Mouse (Mus musculus): ENCODE data around the gene Gm45140. TPM values are rescaled to one million over a fixed set of nuclear protein-coding genes. Genes with fewer than 3 reads are reported as not detected.

Gm45140 gene
- polyA plus RNA-seq, 1 experiment from 2014 or later: 3.6 TPM

DNA sequence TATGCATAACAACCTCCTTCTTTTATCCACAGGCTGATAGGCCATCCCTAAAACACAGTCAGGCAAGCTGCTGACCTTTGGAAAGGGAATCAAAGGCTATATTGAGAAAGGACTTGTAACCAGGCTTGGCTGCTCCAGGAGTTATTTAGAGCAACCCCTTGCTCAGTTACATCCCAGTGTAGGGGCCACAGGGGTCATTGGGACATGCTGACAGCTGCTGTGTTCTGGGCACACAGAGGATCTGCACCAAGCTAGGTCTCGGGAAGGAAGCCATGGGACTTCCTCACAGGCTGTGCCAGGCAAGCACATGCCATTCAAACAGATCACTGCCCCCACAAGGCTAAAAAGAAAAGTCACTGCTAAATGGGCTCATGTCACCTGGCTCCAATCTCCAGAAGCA, 37.5 kb upstream of the Gm45140 start:
- no peaks in the 10 kb centered on the region for H3K4me1 ChIP-seq (ENCODE audit: control insufficient read depth, insufficient read depth, low read length)
- no peak overlapping the region for H3K9ac ChIP-seq (ENCODE audit: low read depth, low read length)
- ATAC-seq (ENCODE audit: low read depth): no peak
- H3K9me3 ChIP-seq (ENCODE audit: control insufficient read depth, low read length): no peaks in the 10 kb centered on the region
- peak; percentile 8 for DNase-seq (ENCODE audit: low spot score)
- H3K4me3 ChIP-seq (ENCODE audit: low read depth, low read length): no peak overlapping the region
- no peak overlapping the region for H3K4me2 ChIP-seq (ENCODE audit: low read depth, low read length)
- no peaks in the 10 kb centered on the region for H3K36me3 ChIP-seq (ENCODE audit: control insufficient read depth, insufficient read depth, low read length)
- no peak overlapping the region for H3K27ac ChIP-seq (replicated peaks; ENCODE audit: low read depth, low read length)
- WGBS: 37% methylated on average over 1 of the region's 1 CpGs
- no peaks in the 10 kb centered on the region for H3K27me3 ChIP-seq (replicated peaks; ENCODE audit: control insufficient read depth, insufficient read depth, low read length)

DNA sequence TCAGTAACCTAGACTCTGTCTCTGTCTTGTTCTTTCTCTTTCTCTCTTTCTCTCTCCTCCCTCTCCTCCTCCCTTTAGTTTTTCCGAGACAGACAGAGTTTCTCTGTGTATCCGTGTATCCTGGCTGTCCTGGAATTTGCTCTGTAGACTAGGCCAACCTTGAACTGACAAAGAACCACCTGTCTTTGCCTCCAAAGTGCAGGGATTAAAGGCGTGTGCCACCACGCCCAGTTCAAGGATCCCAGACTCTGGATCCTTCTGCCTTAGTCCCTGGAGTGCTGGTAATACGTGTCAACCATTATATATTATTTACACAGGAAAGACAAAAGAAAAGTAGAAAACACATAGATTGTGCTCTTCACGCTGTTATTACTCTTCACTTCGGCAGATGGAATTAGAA, 35.6 kb upstream of the Gm45140 start:
- Histone ChIP-seq H3K4me1 (ENCODE audit: control insufficient read depth, insufficient read depth, low read length) (no peaks in the 10 kb centered on the region), H3K9me3 (ENCODE audit: control insufficient read depth, low read length) (no peaks in the 10 kb centered on the region), H3K4me2 (ENCODE audit: low read depth, low read length) (no peak overlapping the region), H3K27ac (replicated peaks; ENCODE audit: low read depth, low read length) (no peak overlapping the region), H3K27me3 (replicated peaks; ENCODE audit: control insufficient read depth, insufficient read depth, low read length) (no peaks in the 10 kb centered on the region), H3K36me3 (ENCODE audit: control insufficient read depth, insufficient read depth, low read length) (no peaks in the 10 kb centered on the region), H3K9ac (ENCODE audit: low read depth, low read length) (no peak overlapping the region), H3K4me3 (ENCODE audit: low read depth, low read length) (no peak overlapping the region)
- WGBS: 81% methylated on average over 7 of the region's 7 CpGs
- DNase-seq (ENCODE audit: low spot score) (no peak), ATAC-seq (ENCODE audit: low read depth) (no peak)

DNA sequence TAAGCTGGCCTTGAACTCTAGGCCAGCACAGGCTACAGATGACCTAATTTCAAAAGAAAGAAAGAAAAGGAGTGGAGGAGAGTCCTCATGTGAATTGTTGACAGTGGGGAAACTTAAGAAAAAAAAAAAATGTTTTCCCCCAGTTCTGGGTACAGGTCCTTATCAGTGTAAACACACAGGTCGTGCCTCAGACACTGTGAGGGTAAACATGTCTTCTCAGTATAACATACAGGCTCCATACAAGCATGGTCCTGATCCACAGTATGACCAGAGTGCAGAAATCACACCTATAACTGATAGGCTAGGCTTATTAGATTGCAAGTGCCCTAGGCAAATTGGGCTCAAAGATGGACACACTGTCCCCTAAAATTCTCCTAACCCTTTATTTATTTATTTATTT, 34.8 kb upstream of the Gm45140 start:
- ATAC-seq (ENCODE audit: low read depth) (no peak), DNase-seq (ENCODE audit: low spot score) (no peak)
- no peaks in the 10 kb centered on the region for H3K36me3 ChIP-seq (ENCODE audit: control insufficient read depth, insufficient read depth, low read length)
- no peaks in the 10 kb centered on the region for H3K4me1 ChIP-seq (ENCODE audit: control insufficient read depth, insufficient read depth, low read length)
- no peak overlapping the region for H3K4me2 ChIP-seq (ENCODE audit: low read depth, low read length)
- no peak overlapping the region for H3K4me3 ChIP-seq (ENCODE audit: low read depth, low read length)
- no peak overlapping the region for H3K27ac ChIP-seq (replicated peaks; ENCODE audit: low read depth, low read length)
- H3K9ac ChIP-seq (ENCODE audit: low read depth, low read length): no peak overlapping the region
- H3K9me3 ChIP-seq (ENCODE audit: control insufficient read depth, low read length): no peaks in the 10 kb centered on the region
- 63% methylated on average over 1 of the region's 1 CpGs for WGBS
- no peaks in the 10 kb centered on the region for H3K27me3 ChIP-seq (replicated peaks; ENCODE audit: control insufficient read depth, insufficient read depth, low read length)

DNA sequence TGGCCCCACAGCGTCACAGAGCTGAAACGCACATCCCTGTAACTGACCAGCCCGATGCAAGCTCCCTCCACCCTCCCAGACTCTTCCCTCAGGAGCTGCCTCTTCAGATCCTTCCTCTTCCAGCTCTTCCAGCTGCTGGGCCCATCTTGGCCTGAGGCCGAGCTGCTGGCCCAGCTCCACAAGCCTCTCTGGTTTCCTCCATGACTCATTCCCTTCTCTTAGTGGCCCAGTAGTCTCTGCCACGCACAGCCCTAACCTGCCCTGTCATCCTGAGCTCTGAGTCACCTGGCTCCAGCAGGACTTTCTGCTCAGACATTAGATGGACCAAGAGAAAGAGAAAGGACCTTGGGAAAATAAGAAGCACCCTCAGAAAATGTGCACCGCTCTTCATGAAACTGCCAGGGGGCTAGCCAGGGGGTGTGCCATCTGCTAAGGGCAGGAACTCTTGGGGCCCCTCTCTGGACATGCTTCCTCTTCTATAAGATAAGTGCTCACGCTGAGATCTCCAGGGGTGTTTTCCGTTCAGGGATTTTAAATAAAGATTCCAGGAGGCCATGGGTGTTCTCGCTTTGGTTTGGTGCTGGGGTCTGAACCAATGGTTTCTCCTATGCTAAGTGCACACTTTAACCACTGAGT, 33.4 kb upstream of the Gm45140 start:
- 65% methylated on average over 9 of the region's 9 CpGs for WGBS
- H3K4me2 ChIP-seq (ENCODE audit: low read depth, low read length): no peak overlapping the region
- no peaks in the 10 kb centered on the region for H3K4me1 ChIP-seq (ENCODE audit: control insufficient read depth, insufficient read depth, low read length)
- no peak overlapping the region for H3K27ac ChIP-seq (replicated peaks; ENCODE audit: low read depth, low read length)
- DNase-seq (ENCODE audit: low spot score) (peak; percentile 25), ATAC-seq (ENCODE audit: low read depth) (peak; percentile 62; the same call in 1 of the 2 replicates)
- no peak overlapping the region for H3K9ac ChIP-seq (ENCODE audit: low read depth, low read length)
- H3K4me3 ChIP-seq (ENCODE audit: low read depth, low read length): no peak overlapping the region
- H3K36me3 ChIP-seq (ENCODE audit: control insufficient read depth, insufficient read depth, low read length): no peaks in the 10 kb centered on the region
- no peaks in the 10 kb centered on the region for H3K9me3 ChIP-seq (ENCODE audit: control insufficient read depth, low read length)
- no peaks in the 10 kb centered on the region for H3K27me3 ChIP-seq (replicated peaks; ENCODE audit: control insufficient read depth, insufficient read depth, low read length)

DNA sequence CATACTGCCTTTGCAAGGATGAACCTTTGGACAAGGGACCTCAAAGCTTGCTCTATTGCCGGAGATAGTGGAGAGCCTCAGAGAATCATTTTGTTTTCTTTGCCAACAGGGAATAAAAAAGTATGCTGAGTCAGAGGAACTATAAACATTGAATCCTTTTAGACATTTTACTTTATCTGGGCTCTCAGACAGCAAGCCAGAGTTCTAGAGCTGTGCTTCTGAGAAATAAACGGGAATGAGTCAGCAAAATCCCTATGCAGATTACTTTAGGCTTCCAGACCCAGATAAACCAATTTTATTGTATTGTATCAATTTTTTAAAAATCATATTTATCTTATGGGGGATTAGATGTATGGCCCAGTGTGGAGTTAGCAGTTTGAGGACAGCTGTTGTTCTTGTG, 31.7 kb upstream of the Gm45140 start:
- ATAC-seq (ENCODE audit: low read depth): no peak
- Histone ChIP-seq H3K27ac (replicated peaks; ENCODE audit: low read depth, low read length) (no peak overlapping the region), H3K9ac (ENCODE audit: low read depth, low read length) (no peak overlapping the region), H3K9me3 (ENCODE audit: control insufficient read depth, low read length) (no peaks in the 10 kb centered on the region), H3K4me1 (ENCODE audit: control insufficient read depth, insufficient read depth, low read length) (no peaks in the 10 kb centered on the region), H3K4me2 (ENCODE audit: low read depth, low read length) (no peak overlapping the region), H3K36me3 (ENCODE audit: control insufficient read depth, insufficient read depth, low read length) (no peaks in the 10 kb centered on the region), H3K27me3 (replicated peaks; ENCODE audit: control insufficient read depth, insufficient read depth, low read length) (no peaks in the 10 kb centered on the region), H3K4me3 (ENCODE audit: low read depth, low read length) (no peak overlapping the region)
- 79% methylated on average over 2 of the region's 2 CpGs for WGBS
- DNase-seq (ENCODE audit: low spot score): no peak

DNA sequence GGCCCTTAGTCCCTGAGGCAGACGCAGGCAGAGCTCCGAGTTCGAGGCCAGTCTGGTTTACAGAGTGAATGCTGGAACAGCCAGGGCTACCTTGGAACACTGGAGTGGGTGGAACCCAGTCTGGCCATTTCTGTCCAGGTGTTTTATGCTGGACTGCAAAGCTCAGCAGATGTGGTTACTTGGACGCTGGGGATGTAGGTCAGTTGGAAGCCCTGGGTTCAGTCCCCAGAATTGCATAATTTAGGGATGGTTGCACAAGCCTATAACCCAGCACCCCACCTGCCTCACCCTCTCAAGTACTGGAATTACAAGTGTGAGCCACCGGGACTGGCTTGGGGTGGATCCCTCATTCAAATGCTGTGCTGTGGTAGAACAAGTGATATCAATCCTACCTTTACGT, 30.6 kb upstream of the Gm45140 start:
- H3K27ac ChIP-seq (replicated peaks; ENCODE audit: low read depth, low read length): no peak overlapping the region
- no peak overlapping the region for H3K4me2 ChIP-seq (ENCODE audit: low read depth, low read length)
- no peaks in the 10 kb centered on the region for H3K27me3 ChIP-seq (replicated peaks; ENCODE audit: control insufficient read depth, insufficient read depth, low read length)
- H3K9me3 ChIP-seq (ENCODE audit: control insufficient read depth, low read length): no peaks in the 10 kb centered on the region
- H3K36me3 ChIP-seq (ENCODE audit: control insufficient read depth, insufficient read depth, low read length): no peaks in the 10 kb centered on the region
- no peak overlapping the region for H3K9ac ChIP-seq (ENCODE audit: low read depth, low read length)
- DNase-seq (ENCODE audit: low spot score) (no peak), ATAC-seq (ENCODE audit: low read depth) (no peak)
- H3K4me3 ChIP-seq (ENCODE audit: low read depth, low read length): no peak overlapping the region
- no peaks in the 10 kb centered on the region for H3K4me1 ChIP-seq (ENCODE audit: control insufficient read depth, insufficient read depth, low read length)
- 84% methylated on average over 6 of the region's 6 CpGs for WGBS

- no peak for ATAC-seq (ENCODE audit: low read depth)
- Histone ChIP-seq H3K36me3 (ENCODE audit: control insufficient read depth, insufficient read depth, low read length) (no peaks in the 10 kb centered on the region), H3K9me3 (ENCODE audit: control insufficient read depth, low read length) (no peaks in the 10 kb centered on the region), H3K4me1 (ENCODE audit: control insufficient read depth, insufficient read depth, low read length) (no peaks in the 10 kb centered on the region), H3K27ac (replicated peaks; ENCODE audit: low read depth, low read length) (no peak overlapping the region), H3K4me2 (ENCODE audit: low read depth, low read length) (no peak overlapping the region), H3K9ac (ENCODE audit: low read depth, low read length) (no peak overlapping the region), H3K4me3 (ENCODE audit: low read depth, low read length) (no peak overlapping the region), H3K27me3 (replicated peaks; ENCODE audit: control insufficient read depth, insufficient read depth, low read length) (no peaks in the 10 kb centered on the region)
- WGBS: 60% methylated on average over 1 of the region's 1 CpGs
- DNase-seq (ENCODE audit: low spot score): no peak
Measured at GRCm38 (mm10) chr6:87857071-87857470, 21.5 kb upstream of the Gm45140 start.

DNA sequence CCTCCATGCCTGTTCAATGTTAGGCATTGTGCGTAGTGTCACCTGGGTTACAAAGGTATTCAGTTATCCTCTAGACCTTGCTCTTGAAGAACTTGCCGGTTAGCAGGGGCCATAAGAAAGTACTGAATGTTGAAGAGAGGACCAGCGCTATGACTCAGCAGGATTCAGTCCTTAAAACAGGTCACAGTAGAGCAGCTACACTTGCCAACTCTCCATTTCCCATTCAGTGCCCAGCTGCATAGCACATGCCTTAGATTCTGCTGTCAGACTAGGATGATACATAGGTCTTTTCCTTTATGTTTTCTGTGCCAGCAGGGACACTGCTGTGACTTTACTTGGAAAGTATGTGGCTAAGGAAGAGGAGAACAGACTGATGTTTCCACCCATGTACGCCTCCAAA, 17.9 kb upstream of the Gm45140 start:
- Histone ChIP-seq H3K36me3 (ENCODE audit: control insufficient read depth, insufficient read depth, low read length) (0 out of 2 replicates have a peak, but pooled peaks cover 5% of the 10 kb centered on the region), H3K9me3 (ENCODE audit: control insufficient read depth, low read length) (no peaks in the 10 kb centered on the region), H3K27me3 (replicated peaks; ENCODE audit: control insufficient read depth, insufficient read depth, low read length) (no peaks in the 10 kb centered on the region), H3K4me3 (ENCODE audit: low read depth, low read length) (no peak overlapping the region), H3K4me1 (ENCODE audit: control insufficient read depth, insufficient read depth, low read length) (peaks cover 11% of the 10 kb centered on the region), H3K27ac (replicated peaks; ENCODE audit: low read depth, low read length) (no peak overlapping the region), H3K4me2 (ENCODE audit: low read depth, low read length) (no peak overlapping the region), H3K9ac (ENCODE audit: low read depth, low read length) (no peak overlapping the region)
- DNase-seq (ENCODE audit: low spot score) (no peak), ATAC-seq (ENCODE audit: low read depth) (no peak)
- WGBS: 84% methylated on average over 4 of the region's 4 CpGs

GRCm38 (mm10) chr6:87851871-87852270, 16.3 kb upstream of the Gm45140 start:
- no peak for ATAC-seq (ENCODE audit: low read depth)
- Histone ChIP-seq H3K4me2 (ENCODE audit: low read depth, low read length) (peak overlapping the region; percentile 94; the same call in 1 of the 2 replicates), H3K9me3 (ENCODE audit: control insufficient read depth, low read length) (no peaks in the 10 kb centered on the region), H3K4me3 (ENCODE audit: low read depth, low read length) (no peak overlapping the region), H3K27ac (replicated peaks; ENCODE audit: low read depth, low read length) (no peak overlapping the region), H3K36me3 (ENCODE audit: control insufficient read depth, insufficient read depth, low read length) (peaks cover 14% of the 10 kb centered on the region; the same call in 1 of the 2 replicates), H3K27me3 (replicated peaks; ENCODE audit: control insufficient read depth, insufficient read depth, low read length) (no peaks in the 10 kb centered on the region), H3K9ac (ENCODE audit: low read depth, low read length) (no peak overlapping the region), H3K4me1 (ENCODE audit: control insufficient read depth, insufficient read depth, low read length) (peaks cover 23% of the 10 kb centered on the region)
- 86% methylated on average over 6 of the region's 6 CpGs for WGBS
- no peak for DNase-seq (ENCODE audit: low spot score)
